Mouse (Mus musculus) testis, adult 2 months (tissue): Measurements from ENCODE around the gene Recql.

Source experiments
- CTCF ChIP-seq: fragments of 200-500 bp; IDR thresholded peaks from 2 replicates; pipeline ENCODE4 v1.5.1; 2012; ENCODE audit warnings: low read depth, mild to moderate bottlenecking, inconsistent platforms, low read length, moderate library complexity; ENCODE audit not compliant: control insufficient read depth, insufficient read depth, insufficient replicate concordance
- POLR2A ChIP-seq: fragments of 200-500 bp; IDR thresholded peaks from 2 replicates; pipeline ENCODE4 v1.6.1; 2012; ENCODE audit warnings: low read depth, mild to moderate bottlenecking, inconsistent platforms, low read length, moderate library complexity; ENCODE audit not compliant: control insufficient read depth

GRCm38 (mm10) chr6:142314285-142314684 lies 72.6 kb downstream of the Recql start:
- TF ChIP-seq POLR2A (no peak), CTCF (no peak)
